Mouse (Mus musculus) midbrain, embryonic 10.5 days (tissue): ENCODE measurements around the gene Enpp3. TPM values are rescaled to one million over a fixed set of nuclear protein-coding genes. Genes with fewer than 3 reads are reported as not detected.

Experiments used
- DNase-seq: peaks from one replicate; pipeline ENCODE4 v3.0.0-alpha.2; 2017; ENCODE audit warnings: low spot score
- H3K27ac ChIP-seq: fragments of 300-500 bp; sonication (generic); replicated peaks from 2 replicates; pipeline ENCODE4 v1.5.1; 2016; ENCODE audit warnings: mild to moderate bottlenecking
- H3K27me3 ChIP-seq: fragments of 300-500 bp; sonication (generic); 2 replicates; pipeline ENCODE4 v1.6.1; 2016; ENCODE audit warnings: low read depth, mild to moderate bottlenecking; ENCODE audit not compliant: poor library complexity, severe bottlenecking
- H3K36me3 ChIP-seq: fragments of 300-500 bp; sonication (generic); 2 replicates; pipeline ENCODE4 v1.6.1; 2016; ENCODE audit warnings: mild to moderate bottlenecking, moderate library complexity
- H3K4me1 ChIP-seq: fragments of 300-500 bp; sonication (generic); 2 replicates; pipeline ENCODE4 v1.6.1; 2016
- H3K4me3 ChIP-seq: fragments of 300-500 bp; sonication (generic); 2 replicates; pipeline ENCODE4 v1.5.1; 2016; ENCODE audit warnings: mild to moderate bottlenecking, moderate library complexity
- H3K9me3 ChIP-seq: fragments of 300-500 bp; sonication (generic); replicated peaks from 2 replicates; pipeline ENCODE4 v1.6.1; 2016; ENCODE audit warnings: mild to moderate bottlenecking
- WGBS: fragments of 180-500 bp; shearing (Covaris S2); methylation state at CpG from one replicate; pipeline ENCODE4 v1.1.7; 2016; 5-methylcytosine and 5-hydroxymethylcytosine counted together
- polyA plus RNA-seq: library from polyadenylated mRNA; unstranded; fragments of >200 nt; fragmentation: Nextera tagmentation; extraction: Ambion mirVana; gene quantifications from 2 replicates; pipeline ENCODE4 v1.2.1, GENCODE M21; 2016

Enpp3 gene
- polyA plus RNA-seq, result 7.7 and 9.0 TPM in 2 replicates

GRCm38 (mm10) chr10:24842676-24843075 lies at the start of gene Enpp3:
TSS of gene Enpp3 (minus strand) at chr10:24842823.
- H3K4me1 ChIP-seq, result no peaks in the 10 kb centered on the region
- H3K27ac ChIP-seq, result no peak within 1 kb of the TSS
- WGBS, result 86% methylated on average over 1 of the region's 1 CpGs
- no peak for DNase-seq
- no peaks in the 10 kb centered on the region for H3K27me3 ChIP-seq
- H3K36me3 ChIP-seq, result no peaks in the 10 kb centered on the region
- no peak within 1 kb of the TSS for H3K4me3 ChIP-seq
- peaks cover 4% of the 10 kb centered on the region; the same call in 1 of the 2 replicates for H3K9me3 ChIP-seq

- Histone ChIP-seq H3K4me1 (no peaks in the 10 kb centered on the region), H3K27ac (no peak overlapping the region), H3K9me3 (no peaks in the 10 kb centered on the region), H3K4me3 (no peak overlapping the region), H3K36me3 (peaks cover 97% of the 10 kb centered on the region), H3K27me3 (no peaks in the 10 kb centered on the region)
- 94% methylated on average over 7 of the region's 7 CpGs for WGBS
- no peak for DNase-seq
Observed at GRCm38 (mm10) chr10:24888343-24888742, 45.7 kb upstream of the Enpp3 start.

GRCm38 (mm10) chr10:24886008-24886407 lies 43.4 kb upstream of the Enpp3 start:
- 84% methylated on average over 9 of the region's 9 CpGs for WGBS
- H3K36me3 ChIP-seq, result peaks cover 96% of the 10 kb centered on the region
- peak; percentile 38 for DNase-seq

GRCm38 (mm10) chr10:24873624-24874023 lies 31.0 kb upstream of the Enpp3 start:
- Histone ChIP-seq H3K9me3 (no peaks in the 10 kb centered on the region), H3K4me1 (peaks cover 7% of the 10 kb centered on the region; the same call in 1 of the 2 replicates), H3K4me3 (no peak overlapping the region), H3K27ac (no peak overlapping the region), H3K36me3 (peaks cover 77% of the 10 kb centered on the region), H3K27me3 (no peaks in the 10 kb centered on the region)
- WGBS, result 80% methylated on average over 4 of the region's 4 CpGs
- DNase-seq, result no peak

More at GRCm38 (mm10) chr10:24886008-24886407, 43.4 kb upstream of the Enpp3 start:
- Histone ChIP-seq H3K9me3 (no peaks in the 10 kb centered on the region), H3K4me3 (no peak overlapping the region), H3K4me1 (no peaks in the 10 kb centered on the region), H3K27ac (no peak overlapping the region), H3K27me3 (no peaks in the 10 kb centered on the region)

GRCm38 (mm10) chr10:24869760-24870290 lies 27.2 kb upstream of the Enpp3 start, which contains the start of gene Med23:
TSS of gene Med23 (plus strand) at chr10:24869986.
- peaks cover 7% of the 10 kb centered on the region; the same call in 1 of the 2 replicates for H3K4me1 ChIP-seq
- WGBS, result 0% methylated on average over 36 of the region's 36 CpGs

GRCm38 (mm10) chr10:24864434-24864833 lies 21.8 kb upstream of the Enpp3 start:
- DNase-seq, result no peak
- no peaks in the 10 kb centered on the region for H3K27me3 ChIP-seq
- H3K4me1 ChIP-seq, result no peaks in the 10 kb centered on the region
- H3K4me3 ChIP-seq, result no peak overlapping the region
- no peak overlapping the region for H3K27ac ChIP-seq
- 78% methylated on average over 6 of the region's 6 CpGs for WGBS
- H3K9me3 ChIP-seq, result no peaks in the 10 kb centered on the region
- no peaks in the 10 kb centered on the region for H3K36me3 ChIP-seq

More at GRCm38 (mm10) chr10:24869760-24870290, 27.2 kb upstream of the Enpp3 start, which contains the start of gene Med23:
- peak within 1 kb of the TSS; percentile 89 for H3K27ac ChIP-seq
- H3K9me3 ChIP-seq, result no peaks in the 10 kb centered on the region
- H3K4me3 ChIP-seq, result peak within 1 kb of the TSS; percentile 90
- no peaks in the 10 kb centered on the region for H3K27me3 ChIP-seq
- peak; percentile 96 for DNase-seq
- peaks cover 39% of the 10 kb centered on the region for H3K36me3 ChIP-seq

- no peaks in the 10 kb centered on the region for H3K4me1 ChIP-seq
- H3K4me3 ChIP-seq, result no peak overlapping the region
- DNase-seq, result no peak
- H3K36me3 ChIP-seq, result no peaks in the 10 kb centered on the region
- WGBS, result 74% methylated on average over 2 of the region's 2 CpGs
- H3K27me3 ChIP-seq, result no peaks in the 10 kb centered on the region
- H3K27ac ChIP-seq, result no peak overlapping the region
- no peaks in the 10 kb centered on the region for H3K9me3 ChIP-seq
Observed at GRCm38 (mm10) chr10:24863146-24863545, 20.5 kb upstream of the Enpp3 start.

- no peak overlapping the region for H3K27ac ChIP-seq
Observed at GRCm38 (mm10) chr10:24841998-24842397, 625 bp downstream of the Enpp3 start.

GRCm38 (mm10) chr10:24840795-24841194 lies 1.8 kb downstream of the Enpp3 start:
- Histone ChIP-seq H3K27me3 (no peaks in the 10 kb centered on the region), H3K36me3 (no peaks in the 10 kb centered on the region), H3K9me3 (peaks cover 4% of the 10 kb centered on the region; the same call in 1 of the 2 replicates), H3K4me3 (no peak overlapping the region), H3K4me1 (peaks cover 10% of the 10 kb centered on the region), H3K27ac (no peak overlapping the region)
- no peak for DNase-seq
- WGBS, result 91% methylated on average over 4 of the region's 4 CpGs

More at GRCm38 (mm10) chr10:24841998-24842397, 625 bp downstream of the Enpp3 start:
- H3K4me3 ChIP-seq, result no peak overlapping the region
- H3K36me3 ChIP-seq, result no peaks in the 10 kb centered on the region
- 71% methylated on average over 2 of the region's 2 CpGs for WGBS
- peaks cover 4% of the 10 kb centered on the region; the same call in 1 of the 2 replicates for H3K9me3 ChIP-seq
- H3K27me3 ChIP-seq, result no peaks in the 10 kb centered on the region
- no peaks in the 10 kb centered on the region for H3K4me1 ChIP-seq
- DNase-seq, result no peak

- Histone ChIP-seq H3K4me1 (peaks cover 28% of the 10 kb centered on the region), H3K4me3 (peak overlapping the region; percentile 49), H3K27ac (peak overlapping the region; percentile 85), H3K9me3 (no peaks in the 10 kb centered on the region), H3K27me3 (no peaks in the 10 kb centered on the region), H3K36me3 (no peaks in the 10 kb centered on the region)
- WGBS, result 62% methylated on average over 4 of the region's 4 CpGs
- DNase-seq, result peak; percentile 16
Observed at GRCm38 (mm10) chr10:24836366-24837038, 6.1 kb downstream of the Enpp3 start.

- H3K36me3 ChIP-seq, result no peaks in the 10 kb centered on the region
- peaks cover 32% of the 10 kb centered on the region for H3K4me1 ChIP-seq
- no peaks in the 10 kb centered on the region for H3K9me3 ChIP-seq
- 23% methylated on average over 12 of the region's 12 CpGs for WGBS
- no peaks in the 10 kb centered on the region for H3K27me3 ChIP-seq
- H3K27ac ChIP-seq, result peak overlapping the region; percentile 85
- peak overlapping the region; percentile 49 for H3K4me3 ChIP-seq
- DNase-seq, result peak; percentile 44
Observed at GRCm38 (mm10) chr10:24835702-24836342, 6.8 kb downstream of the Enpp3 start.

- H3K4me3 ChIP-seq, result peak overlapping the region; percentile 49
- DNase-seq, result peak; percentile 40
- no peaks in the 10 kb centered on the region for H3K27me3 ChIP-seq
- H3K27ac ChIP-seq, result peak overlapping the region; percentile 85
- H3K9me3 ChIP-seq, result no peaks in the 10 kb centered on the region
- no peaks in the 10 kb centered on the region for H3K36me3 ChIP-seq
- 4% methylated on average over 4 of the region's 4 CpGs for WGBS
- H3K4me1 ChIP-seq, result peaks cover 32% of the 10 kb centered on the region
Observed at GRCm38 (mm10) chr10:24834634-24835371, 7.8 kb downstream of the Enpp3 start.
